Mouse (Mus musculus): ENCODE data around the gene Ybx1.

DNA sequence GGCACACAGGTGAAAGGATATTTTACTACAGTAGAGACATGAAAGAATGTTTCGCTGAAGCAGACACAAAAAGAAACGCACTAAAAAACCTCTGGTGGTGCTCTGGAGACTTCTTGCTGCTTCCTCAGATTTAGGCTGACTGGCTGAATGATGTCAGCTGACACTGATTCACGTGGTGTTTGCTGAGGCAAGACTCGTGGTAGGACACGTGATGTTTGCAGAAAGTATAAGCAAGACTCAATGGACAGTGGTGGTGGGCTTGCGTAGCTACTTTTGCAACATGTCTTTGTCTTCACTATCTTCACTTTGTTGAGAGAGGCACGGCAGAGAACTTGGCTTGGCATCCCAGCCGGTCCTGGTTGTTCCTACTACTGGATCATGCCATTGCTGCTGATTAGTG, 8.9 kb upstream of the Ybx1 start:
- TF ChIP-seq POLR2A (IDR thresholded peaks at IDR 0.05; ENCODE audit: control insufficient read depth, low read depth, low read length) (no peak), CTCF (IDR thresholded peaks at IDR 0.05; ENCODE audit: control insufficient read depth, insufficient read depth, insufficient replicate concordance, low read depth, low read length) (no peak)
